Mouse (Mus musculus): Measurements from ENCODE around the gene Gm3336. TPM values are rescaled to one million over a fixed set of nuclear protein-coding genes. Genes with fewer than 3 reads are reported as not detected.
A peak's percentile ranks its signal among the peaks of the same experiment; 100 is the strongest.

Gene Gm3336
- polyA plus RNA-seq, 1 experiment from 2014 or later = not detected

DNA sequence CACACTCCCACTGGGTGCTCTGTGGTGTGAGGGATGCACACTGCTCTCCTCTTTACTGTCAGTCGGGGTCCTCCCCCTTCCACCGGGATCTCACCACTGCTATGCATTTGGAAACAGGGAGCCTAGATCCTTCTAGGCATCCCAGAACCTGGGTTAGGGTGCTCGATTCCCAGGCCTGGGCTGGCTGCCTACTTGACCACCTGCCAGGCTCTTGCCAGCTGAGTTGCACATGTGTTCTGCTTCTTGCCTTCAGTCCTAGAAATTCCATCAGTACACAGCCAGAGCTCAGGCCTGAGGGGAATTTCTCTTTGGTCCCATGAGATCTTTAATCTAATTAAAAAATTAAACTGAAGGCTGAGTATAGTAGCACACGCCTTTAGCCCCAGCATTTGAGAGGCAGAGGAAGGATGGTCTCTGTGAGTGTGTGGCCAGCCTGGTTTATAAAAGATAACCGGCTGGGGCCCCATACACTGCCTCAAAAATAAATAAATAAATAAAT lies 28.4 kb upstream of the Gm3336 start:
- H3K4me3 ChIP-seq (ENCODE audit: low read depth, low read length) = no peak overlapping the region
- 71% methylated on average over 5 of the region's 5 CpGs for WGBS
- no peaks in the 10 kb centered on the region for H3K36me3 ChIP-seq (ENCODE audit: control insufficient read depth, insufficient read depth, low read length)
- H3K4me1 ChIP-seq (ENCODE audit: control insufficient read depth, insufficient read depth, low read length) = peaks cover 12% of the 10 kb centered on the region; the same call in 1 of the 2 replicates
- no peaks in the 10 kb centered on the region for H3K27me3 ChIP-seq (ENCODE audit: control insufficient read depth, insufficient read depth, low read length)
- H3K4me2 ChIP-seq (ENCODE audit: low read depth, low read length) = no peak overlapping the region
- H3K27ac ChIP-seq (ENCODE audit: low read depth, low read length) = no peak overlapping the region
- no peak for ATAC-seq (ENCODE audit: low read depth)
- H3K9ac ChIP-seq (replicated peaks; ENCODE audit: low read depth, low read length) = no peak overlapping the region
- no peaks in the 10 kb centered on the region for H3K9me3 ChIP-seq (ENCODE audit: control insufficient read depth, low read length)

- 45% methylated on average over 4 of the region's 4 CpGs for WGBS
- Histone ChIP-seq H3K9me3 (ENCODE audit: control insufficient read depth, low read length) (no peaks in the 10 kb centered on the region), H3K27ac (ENCODE audit: low read depth, low read length) (peak overlapping the region; percentile 22; the same call in 1 of the 2 replicates), H3K36me3 (ENCODE audit: control insufficient read depth, insufficient read depth, low read length) (no peaks in the 10 kb centered on the region), H3K4me1 (ENCODE audit: control insufficient read depth, insufficient read depth, low read length) (peaks cover 19% of the 10 kb centered on the region), H3K4me3 (ENCODE audit: low read depth, low read length) (peak overlapping the region; percentile 21; the same call in 1 of the 2 replicates), H3K27me3 (ENCODE audit: control insufficient read depth, insufficient read depth, low read length) (no peaks in the 10 kb centered on the region), H3K4me2 (ENCODE audit: low read depth, low read length) (peak overlapping the region; percentile 51), H3K9ac (replicated peaks; ENCODE audit: low read depth, low read length) (peak overlapping the region; percentile 51)
- ATAC-seq (ENCODE audit: low read depth) = no peak
Measured at GRCm38 (mm10) chr8:70691230-70691629, 27.1 kb upstream of the Gm3336 start.

DNA sequence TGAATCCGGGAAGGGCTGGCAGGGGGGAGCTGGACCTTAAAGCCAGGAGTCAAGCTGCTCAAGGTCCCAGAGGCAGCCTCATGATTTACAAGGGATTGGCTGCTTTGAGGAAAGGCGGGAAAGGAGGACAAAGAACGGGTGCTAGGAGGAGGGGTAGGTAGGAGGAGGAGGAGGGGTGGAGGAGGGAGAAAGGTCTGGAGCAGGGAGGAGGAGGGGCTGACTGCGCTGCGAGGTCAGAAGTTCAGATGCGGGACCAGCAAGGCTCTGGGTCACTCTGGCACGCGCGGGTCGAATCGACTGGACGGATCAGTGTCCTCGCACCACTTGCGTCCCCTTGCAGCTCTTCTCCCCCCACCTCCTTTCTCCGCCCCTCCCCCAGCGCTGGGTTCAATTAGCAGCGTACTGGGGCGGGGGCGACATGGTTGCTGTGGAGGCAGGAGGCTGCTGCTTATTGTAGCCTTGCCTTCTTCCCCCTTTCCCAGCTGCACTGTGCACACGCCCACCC lies 26.6 kb upstream of the Gm3336 start:
- peak overlapping the region; percentile 51 for H3K9ac ChIP-seq (replicated peaks; ENCODE audit: low read depth, low read length)
- H3K27me3 ChIP-seq (ENCODE audit: control insufficient read depth, insufficient read depth, low read length) = no peaks in the 10 kb centered on the region
- peak overlapping the region; percentile 21 for H3K4me3 ChIP-seq (ENCODE audit: low read depth, low read length)
- H3K27ac ChIP-seq (ENCODE audit: low read depth, low read length) = peak overlapping the region; percentile 4; the same call in 1 of the 2 replicates
- H3K9me3 ChIP-seq (ENCODE audit: control insufficient read depth, low read length) = no peaks in the 10 kb centered on the region
- peak; percentile 35 for ATAC-seq (ENCODE audit: low read depth)
- peaks cover 24% of the 10 kb centered on the region for H3K4me1 ChIP-seq (ENCODE audit: control insufficient read depth, insufficient read depth, low read length)
- no peaks in the 10 kb centered on the region for H3K36me3 ChIP-seq (ENCODE audit: control insufficient read depth, insufficient read depth, low read length)
- H3K4me2 ChIP-seq (ENCODE audit: low read depth, low read length) = peak overlapping the region; percentile 51
- under 1% methylated on average over 17 of the region's 20 CpGs for WGBS

DNA sequence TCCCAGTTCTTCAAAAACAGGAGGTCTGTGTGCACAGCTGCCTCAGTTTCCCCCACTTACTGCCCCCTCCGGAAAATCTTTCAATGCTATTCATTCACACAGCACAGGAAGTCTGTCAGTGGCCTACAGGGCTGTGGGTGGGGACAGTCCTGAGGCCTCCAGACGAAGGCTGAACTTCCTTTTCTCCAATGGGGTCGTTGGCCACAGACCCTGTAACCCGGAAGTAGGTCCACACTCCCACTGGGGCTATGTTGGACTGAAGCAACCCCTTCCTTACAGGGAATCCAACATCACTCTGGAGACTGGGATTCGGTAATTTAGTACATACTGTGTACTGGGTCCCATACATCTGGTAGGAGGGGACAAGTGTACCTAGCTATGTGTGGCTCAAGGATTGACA lies 24.7 kb upstream of the Gm3336 start:
- ATAC-seq (ENCODE audit: low read depth) = no peak
- 76% methylated on average over 5 of the region's 5 CpGs for WGBS
- no peak overlapping the region for H3K4me2 ChIP-seq (ENCODE audit: low read depth, low read length)
- H3K27ac ChIP-seq (ENCODE audit: low read depth, low read length) = no peak overlapping the region
- no peaks in the 10 kb centered on the region for H3K36me3 ChIP-seq (ENCODE audit: control insufficient read depth, insufficient read depth, low read length)
- no peak overlapping the region for H3K9ac ChIP-seq (replicated peaks; ENCODE audit: low read depth, low read length)
- peaks cover 35% of the 10 kb centered on the region for H3K4me1 ChIP-seq (ENCODE audit: control insufficient read depth, insufficient read depth, low read length)
- no peaks in the 10 kb centered on the region for H3K27me3 ChIP-seq (ENCODE audit: control insufficient read depth, insufficient read depth, low read length)
- H3K9me3 ChIP-seq (ENCODE audit: control insufficient read depth, low read length) = no peaks in the 10 kb centered on the region
- H3K4me3 ChIP-seq (ENCODE audit: low read depth, low read length) = no peak overlapping the region

DNA sequence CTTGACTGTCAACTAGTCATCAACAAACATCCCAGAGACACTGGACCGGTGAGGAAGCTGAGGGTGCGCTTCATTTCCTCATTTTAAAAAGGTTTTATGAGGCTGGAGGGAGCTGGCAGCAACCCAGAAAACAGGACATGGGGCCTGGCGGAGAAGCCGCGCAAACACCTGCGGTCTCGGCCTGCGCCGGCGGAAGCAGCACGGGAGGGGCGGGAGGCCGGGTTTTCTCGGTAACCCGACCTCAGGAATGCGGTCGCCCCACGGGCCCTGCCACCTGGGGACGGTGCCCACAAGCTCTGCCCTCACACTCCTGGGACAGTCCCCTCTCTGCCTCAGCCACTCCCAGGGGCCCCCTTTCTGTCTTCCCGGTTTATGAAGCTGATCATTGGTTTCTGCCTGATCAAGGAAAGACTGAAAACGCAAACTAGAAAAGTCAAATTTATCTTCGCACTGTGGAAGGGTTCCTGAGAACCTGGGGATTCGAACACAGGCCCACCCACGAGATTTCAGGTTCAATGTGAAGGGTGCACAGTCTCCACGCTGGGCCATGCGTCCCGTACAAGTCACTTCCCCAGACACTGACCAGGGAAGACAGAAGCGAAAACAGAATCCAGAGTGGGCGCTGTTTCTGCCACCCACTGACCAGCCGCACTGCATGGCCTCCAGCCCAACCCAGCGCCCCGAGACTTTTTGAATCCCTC lies 22.9 kb upstream of the Gm3336 start:
- H3K9ac ChIP-seq (replicated peaks; ENCODE audit: low read depth, low read length) = no peak overlapping the region
- no peaks in the 10 kb centered on the region for H3K27me3 ChIP-seq (ENCODE audit: control insufficient read depth, insufficient read depth, low read length)
- WGBS = 29% methylated on average over 32 of the region's 32 CpGs
- no peaks in the 10 kb centered on the region for H3K9me3 ChIP-seq (ENCODE audit: control insufficient read depth, low read length)
- no peaks in the 10 kb centered on the region for H3K36me3 ChIP-seq (ENCODE audit: control insufficient read depth, insufficient read depth, low read length)
- no peak for ATAC-seq (ENCODE audit: low read depth)
- no peak overlapping the region for H3K4me2 ChIP-seq (ENCODE audit: low read depth, low read length)
- H3K4me1 ChIP-seq (ENCODE audit: control insufficient read depth, insufficient read depth, low read length) = peaks cover 35% of the 10 kb centered on the region
- no peak overlapping the region for H3K4me3 ChIP-seq (ENCODE audit: low read depth, low read length)
- H3K27ac ChIP-seq (ENCODE audit: low read depth, low read length) = no peak overlapping the region

DNA sequence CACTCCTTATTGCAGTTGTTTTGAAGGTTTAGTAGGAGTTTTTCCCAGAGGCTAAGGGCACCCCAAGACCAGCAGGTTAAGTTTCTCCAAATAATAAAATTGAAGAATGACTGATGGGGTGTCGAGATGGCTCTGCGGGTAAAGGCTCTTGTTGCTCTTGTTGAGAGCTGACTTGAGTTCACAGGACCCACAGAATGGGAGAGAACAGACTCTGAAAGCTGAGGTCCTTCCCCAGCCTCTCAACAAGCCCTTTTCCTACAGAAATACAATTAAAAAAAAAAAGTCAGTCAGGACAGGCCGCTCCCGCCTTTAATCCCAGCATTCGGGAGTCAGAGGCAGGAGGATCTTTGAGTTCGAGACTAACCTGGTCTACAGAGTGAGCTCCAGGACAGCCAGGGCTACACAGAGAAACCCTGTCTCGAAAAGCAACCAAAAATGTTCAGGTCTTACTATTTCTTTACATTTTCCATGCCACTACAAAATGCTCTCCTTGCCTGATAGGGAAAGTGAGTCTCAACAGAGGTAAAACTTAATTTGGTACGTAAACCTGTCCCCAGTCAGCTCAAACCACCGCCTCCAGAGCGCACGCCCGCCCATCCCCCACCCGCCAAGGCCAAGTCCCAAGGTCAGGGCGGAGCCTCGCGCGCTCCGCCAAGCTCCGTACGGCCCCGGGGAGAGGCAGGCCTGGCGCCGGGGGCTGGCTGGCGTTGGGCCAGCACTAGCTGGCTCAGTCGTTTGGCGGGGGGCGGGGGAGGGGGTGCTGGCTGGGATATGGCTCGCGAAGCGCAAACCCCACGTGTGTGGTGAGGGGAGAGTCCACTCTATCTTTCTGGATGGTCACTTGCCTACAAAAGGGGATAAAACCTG lies 22.1 kb upstream of the Gm3336 start:
- Histone ChIP-seq H3K9me3 (ENCODE audit: control insufficient read depth, low read length) (no peaks in the 10 kb centered on the region), H3K4me1 (ENCODE audit: control insufficient read depth, insufficient read depth, low read length) (peaks cover 38% of the 10 kb centered on the region), H3K4me2 (ENCODE audit: low read depth, low read length) (peak overlapping the region; percentile 41), H3K27ac (ENCODE audit: low read depth, low read length) (peak overlapping the region; percentile 6; the same call in 1 of the 2 replicates), H3K4me3 (ENCODE audit: low read depth, low read length) (no peak overlapping the region), H3K36me3 (ENCODE audit: control insufficient read depth, insufficient read depth, low read length) (no peaks in the 10 kb centered on the region), H3K9ac (replicated peaks; ENCODE audit: low read depth, low read length) (0 out of 2 replicates have a peak overlapping the region, but pooled peaks have one; percentile 28), H3K27me3 (ENCODE audit: control insufficient read depth, insufficient read depth, low read length) (no peaks in the 10 kb centered on the region)
- 6% methylated on average over 31 of the region's 31 CpGs for WGBS
- no peak for ATAC-seq (ENCODE audit: low read depth)

DNA sequence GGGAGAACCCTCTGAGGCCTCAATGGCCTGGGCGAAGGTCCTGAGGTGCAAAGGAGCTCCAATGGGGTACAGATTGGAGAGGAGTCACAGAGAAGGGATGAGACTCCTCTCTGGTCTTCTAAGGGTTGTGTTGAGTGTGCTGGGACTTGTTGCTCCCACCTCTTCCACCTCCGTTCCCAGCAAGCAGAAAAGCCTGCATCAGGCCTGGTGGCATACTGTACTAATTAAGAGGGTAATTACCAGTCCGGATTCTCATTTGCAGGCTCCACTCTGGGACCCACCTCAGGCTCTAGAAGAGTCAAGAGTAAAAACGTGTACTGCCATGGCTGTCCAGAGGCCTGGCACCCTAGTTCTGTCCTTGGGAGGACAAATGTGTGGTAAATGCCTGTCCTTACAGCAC lies 21.4 kb upstream of the Gm3336 start:
- no peak for ATAC-seq (ENCODE audit: low read depth)
- peak overlapping the region; percentile 41 for H3K4me2 ChIP-seq (ENCODE audit: low read depth, low read length)
- peak overlapping the region; percentile 6; the same call in 1 of the 2 replicates for H3K27ac ChIP-seq (ENCODE audit: low read depth, low read length)
- H3K9ac ChIP-seq (replicated peaks; ENCODE audit: low read depth, low read length) = 0 out of 2 replicates have a peak overlapping the region, but pooled peaks have one; percentile 28
- no peaks in the 10 kb centered on the region for H3K36me3 ChIP-seq (ENCODE audit: control insufficient read depth, insufficient read depth, low read length)
- H3K4me1 ChIP-seq (ENCODE audit: control insufficient read depth, insufficient read depth, low read length) = peaks cover 38% of the 10 kb centered on the region
- H3K4me3 ChIP-seq (ENCODE audit: low read depth, low read length) = no peak overlapping the region
- 32% methylated on average over 4 of the region's 4 CpGs for WGBS
- H3K27me3 ChIP-seq (ENCODE audit: control insufficient read depth, insufficient read depth, low read length) = no peaks in the 10 kb centered on the region
- no peaks in the 10 kb centered on the region for H3K9me3 ChIP-seq (ENCODE audit: control insufficient read depth, low read length)

DNA sequence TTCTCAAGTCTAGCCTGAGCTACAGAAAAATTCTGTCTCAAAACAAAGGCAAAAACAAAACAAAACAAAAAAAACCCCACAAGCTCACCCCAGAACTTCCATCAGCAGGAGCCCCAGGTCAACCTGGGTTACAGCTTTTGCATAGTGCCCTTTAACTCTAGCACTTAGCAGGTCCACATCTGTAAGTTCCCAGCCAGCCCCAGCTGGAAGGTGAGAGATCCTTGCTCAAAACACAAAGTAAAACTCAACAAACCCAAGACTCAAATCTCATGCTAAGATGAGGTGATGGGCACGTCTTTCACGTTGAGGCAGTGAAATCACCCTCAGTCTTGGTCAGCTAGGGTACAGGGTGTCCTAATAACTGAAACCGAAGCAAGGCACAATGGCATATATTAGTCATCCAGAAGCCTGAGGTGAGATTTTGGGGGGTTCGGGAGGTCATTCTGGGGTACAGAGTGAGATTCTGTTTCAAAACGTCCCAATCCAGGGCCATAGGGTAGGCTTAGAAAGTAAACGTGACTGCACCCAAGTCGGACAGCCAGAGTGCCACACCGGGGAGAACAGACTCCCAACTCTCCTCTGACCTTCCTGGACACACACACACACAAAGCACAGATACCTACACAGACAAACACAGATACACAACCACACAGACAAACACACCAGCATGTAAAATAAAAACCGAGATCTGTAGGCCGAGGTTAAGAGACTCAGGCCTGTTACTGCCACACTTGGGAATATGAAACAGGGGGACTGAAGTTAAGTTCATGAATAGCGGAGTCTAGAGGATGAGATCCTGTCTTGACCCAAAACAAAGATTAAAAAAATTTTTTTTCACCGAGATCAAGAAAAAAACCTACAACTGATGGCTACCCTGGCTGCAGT lies 20.7 kb upstream of the Gm3336 start:
- Histone ChIP-seq H3K4me1 (ENCODE audit: control insufficient read depth, insufficient read depth, low read length) (peaks cover 40% of the 10 kb centered on the region), H3K4me2 (ENCODE audit: low read depth, low read length) (peak overlapping the region; percentile 90), H3K36me3 (ENCODE audit: control insufficient read depth, insufficient read depth, low read length) (no peaks in the 10 kb centered on the region), H3K9ac (replicated peaks; ENCODE audit: low read depth, low read length) (peak overlapping the region; percentile 100; the same call in 1 of the 2 replicates), H3K27ac (ENCODE audit: low read depth, low read length) (peak overlapping the region; percentile 99), H3K4me3 (ENCODE audit: low read depth, low read length) (peak overlapping the region; percentile 93), H3K9me3 (ENCODE audit: control insufficient read depth, low read length) (no peaks in the 10 kb centered on the region), H3K27me3 (ENCODE audit: control insufficient read depth, insufficient read depth, low read length) (no peaks in the 10 kb centered on the region)
- 77% methylated on average over 12 of the region's 12 CpGs for WGBS
- no peak for ATAC-seq (ENCODE audit: low read depth)
